Mouse (Mus musculus): ENCODE data around the gene Cfap74.

The Cfap74 gene

GRCm38 (mm10) chr4:155395471-155395870 lies 13.5 kb upstream of the Cfap74 start:
- ChIA-PET POLR2A (interaction anchor here in 2 of 4 experiments (0.8 to 1.5 kb wide), 2 partner anchors 8 to 10 kb away, joined by 3 read pairs; no protein-coding TSS in a partner anchor), CTCF (interaction anchor here in 1 of 4 experiments (0.6 kb wide), 1 partner anchor 181 kb away, joined by 4 read pairs; no protein-coding TSS in a partner anchor)

GRCm38 (mm10) chr4:155396751-155397150 lies 12.2 kb upstream of the Cfap74 start:
- ChIA-PET POLR2A (interaction anchor here in 2 of 4 experiments (1.2 to 1.5 kb wide), 2 partner anchors 9 to 13 kb away, joined by 3 read pairs; no protein-coding TSS in a partner anchor), CTCF (interaction anchor here in 1 of 4 experiments (0.6 kb wide), 1 partner anchor 1375 kb away, joined by 8 read pairs; no protein-coding TSS in a partner anchor)

- ChIA-PET CTCF (interaction anchor here in 2 of 4 experiments (0.6 to 0.9 kb wide), 2 partner anchors 90 to 1376 kb away, joined by 4 to 8 read pairs; no protein-coding TSS in a partner anchor), POLR2A (interaction anchor here in 1 of 4 experiments (1.2 kb wide), 1 partner anchor 12 kb away, joined by 3 read pairs; no protein-coding TSS in a partner anchor)
Observed at GRCm38 (mm10) chr4:155397511-155398221, 11.3 kb upstream of the Cfap74 start, which contains the start of gene Gabrd. TSS of gene Gabrd (minus strand) at chr4:155398112.

GRCm38 (mm10) chr4:155398222-155398540 lies 10.8 kb upstream of the Cfap74 start:
- ChIA-PET POLR2A (interaction anchor here in 1 of 4 experiments (1.2 kb wide), 1 partner anchor 11 kb away, joined by 3 read pairs; no protein-coding TSS in a partner anchor), CTCF (interaction anchor here in 1 of 4 experiments (0.9 kb wide), 1 partner anchor 90 kb away, joined by 4 read pairs; no protein-coding TSS in a partner anchor)

GRCm38 (mm10) chr4:155401121-155401520 lies 7.9 kb upstream of the Cfap74 start:
- CTCF ChIA-PET, result no interaction called here
- POLR2A ChIA-PET, result interaction anchor here in 2 of 4 experiments (1.0 to 1.4 kb wide), 2 partner anchors 8 to 55 kb away, joined by 3 read pairs; partner anchors contain the start of gene Cfap74 (in 1 of the 2)

GRCm38 (mm10) chr4:155402489-155402888 lies 6.5 kb upstream of the Cfap74 start:
- ChIA-PET CTCF (interaction anchor here in 1 of 4 experiments (0.7 kb wide), 1 partner anchor 309 kb away, joined by 3 read pairs; no protein-coding TSS in a partner anchor), POLR2A (no interaction called here)

- ChIA-PET POLR2A (interaction anchor here in 3 of 4 experiments (0.6 to 1.2 kb wide), 8 partner anchors 8 to 534 kb away, joined by 3 to 4 read pairs (median 3); partner anchors contain the start of gene Ube2j2 (in 1 of the 3)), CTCF (interaction anchor here in 3 of 4 experiments (0.6 to 1.7 kb wide), 9 partner anchors 38 to 1048 kb away, joined by 3 to 12 read pairs (median 5); partner anchors contain the start of gene Faap20 (in 1 of the 3))
Observed at GRCm38 (mm10) chr4:155408695-155409057, 314 bp upstream of the Cfap74 start.

GRCm38 (mm10) chr4:155412124-155412523 lies 3.1 kb downstream of the Cfap74 start:
- ChIA-PET CTCF (no interaction called here), POLR2A (interaction anchor here in 1 of 4 experiments (1.1 kb wide), 1 partner anchor 30 kb away, joined by 4 read pairs; no protein-coding TSS in a partner anchor)

GRCm38 (mm10) chr4:155413641-155414335 lies 4.8 kb downstream of the Cfap74 start:
- CTCF ChIA-PET, result interaction anchor here in 1 of 4 experiments (0.6 kb wide), 1 partner anchor 39 kb away, joined by 3 read pairs; no protein-coding TSS in a partner anchor
- POLR2A ChIA-PET, result interaction anchor here in 1 of 4 experiments (1.6 kb wide), 1 partner anchor 17 kb away, joined by 3 read pairs; no protein-coding TSS in a partner anchor

GRCm38 (mm10) chr4:155414656-155415235 lies 5.8 kb downstream of the Cfap74 start:
- ChIA-PET POLR2A (no interaction called here), CTCF (no interaction called here)

- ChIA-PET POLR2A (interaction anchor here in 1 of 4 experiments (1.1 kb wide), 1 partner anchor 11 kb away, joined by 5 read pairs; no protein-coding TSS in a partner anchor), CTCF (no interaction called here)
Observed at GRCm38 (mm10) chr4:155420137-155420536, 11.1 kb downstream of the Cfap74 start.

- ChIA-PET POLR2A (interaction anchor here in 3 of 4 experiments (0.6 to 2.0 kb wide), 4 partner anchors 12 to 70 kb away, joined by 3 to 4 read pairs (median 3); no protein-coding TSS in a partner anchor), CTCF (interaction anchor here in 1 of 4 experiments (0.5 kb wide), 1 partner anchor 61 kb away, joined by 3 read pairs; no protein-coding TSS in a partner anchor)
Observed at GRCm38 (mm10) chr4:155421412-155422370, 12.7 kb downstream of the Cfap74 start.

GRCm38 (mm10) chr4:155423988-155424387 lies 15.0 kb downstream of the Cfap74 start:
- POLR2A ChIA-PET, result interaction anchor here in 1 of 4 experiments (2.0 kb wide), 1 partner anchor 10 kb away, joined by 4 read pairs; no protein-coding TSS in a partner anchor
- CTCF ChIA-PET, result no interaction called here

GRCm38 (mm10) chr4:155426272-155426671 lies 17.3 kb downstream of the Cfap74 start:
- ChIA-PET CTCF (interaction anchor here in 2 of 4 experiments (0.5 to 1.2 kb wide), 3 partner anchors 24 to 274 kb away, joined by 3 to 4 read pairs (median 3); no protein-coding TSS in a partner anchor), POLR2A (interaction anchor here in 1 of 4 experiments (0.6 to 1.5 kb wide), 2 partner anchors 17 to 154 kb away, joined by 3 to 4 read pairs; partner anchors contain the start of gene Cfap74)

GRCm38 (mm10) chr4:155428442-155428841 lies 19.5 kb downstream of the Cfap74 start:
- ChIA-PET CTCF (no interaction called here), POLR2A (no interaction called here)

GRCm38 (mm10) chr4:155429202-155429601 lies 20.2 kb downstream of the Cfap74 start:
- ChIA-PET POLR2A (no interaction called here), CTCF (interaction anchor here in 1 of 4 experiments (0.5 kb wide), 1 partner anchor 91 kb away, joined by 8 read pairs; no protein-coding TSS in a partner anchor)

- POLR2A ChIA-PET, result interaction anchor here in 1 of 4 experiments (0.9 kb wide), 2 partner anchors 33 to 157 kb away, joined by 3 read pairs; no protein-coding TSS in a partner anchor
- CTCF ChIA-PET, result interaction anchor here in 1 of 4 experiments (0.7 kb wide), 1 partner anchor 50 kb away, joined by 3 read pairs; no protein-coding TSS in a partner anchor
Observed at GRCm38 (mm10) chr4:155432358-155432757, 23.4 kb downstream of the Cfap74 start.

All from embryonic stem cell, embryonic (primary cell).